Mouse (Mus musculus): ENCODE results near the gene Slco2b1.

Slco2b1 gene

DNA sequence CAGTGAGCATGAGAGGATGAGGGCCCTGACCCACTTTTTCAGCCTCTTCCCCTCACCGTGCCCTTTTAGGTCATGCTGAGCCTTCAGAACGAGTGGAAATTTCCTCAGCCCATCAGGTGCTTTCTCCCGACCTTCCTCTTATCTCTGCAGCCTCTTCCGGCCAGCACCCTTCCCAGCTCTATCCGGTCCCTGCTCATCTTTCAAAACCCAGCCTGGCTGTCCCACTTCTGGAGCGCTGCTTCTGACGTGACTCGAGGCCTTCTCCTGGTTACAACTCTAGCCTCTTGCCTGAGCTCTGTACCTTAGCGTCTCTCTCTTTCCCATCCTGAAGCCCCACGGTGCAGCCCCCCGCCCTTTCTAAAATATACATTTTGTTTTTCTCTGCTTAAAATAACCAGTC, 56.9 kb downstream of the Slco2b1 start:
- DNase-seq (ENCODE audit: low spot score in 2 of 2) = no peak

- DNase-seq (ENCODE audit: low spot score in 2 of 2) = no peak
Observed at GRCm38 (mm10) chr7:99649585-99649984, 61.6 kb downstream of the Slco2b1 start.

- DNase-seq (ENCODE audit: low spot score in 2 of 2) = no peak
Observed at GRCm38 (mm10) chr7:99648623-99649022, 62.5 kb downstream of the Slco2b1 start.

GRCm38 (mm10) chr7:99644701-99645100, 66.4 kb downstream of the Slco2b1 start:
- DNase-seq (ENCODE audit: low spot score in 2 of 2) = no peak

DNA sequence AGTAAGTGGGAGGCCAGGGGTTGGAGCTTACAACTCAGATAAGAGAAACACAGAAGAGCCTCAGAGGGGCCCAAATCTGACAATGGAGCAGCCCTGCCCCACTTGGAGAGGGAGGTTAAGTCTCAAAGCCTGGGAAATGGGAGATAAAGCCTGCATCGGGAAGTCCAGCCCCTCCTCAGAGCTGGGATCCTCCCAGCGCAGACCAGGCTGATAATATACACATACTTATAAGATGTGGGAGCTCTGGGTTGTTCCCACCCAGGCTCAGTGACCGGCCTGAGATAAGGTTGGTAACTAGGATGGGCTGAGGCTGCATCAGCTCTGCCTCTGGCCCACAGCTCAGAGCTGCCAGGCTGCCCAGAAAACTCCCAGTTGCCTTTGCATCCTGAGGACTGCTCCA, 69.1 kb downstream of the Slco2b1 start:
- DNase-seq (ENCODE audit: low spot score in 2 of 2) = no peak

DNA sequence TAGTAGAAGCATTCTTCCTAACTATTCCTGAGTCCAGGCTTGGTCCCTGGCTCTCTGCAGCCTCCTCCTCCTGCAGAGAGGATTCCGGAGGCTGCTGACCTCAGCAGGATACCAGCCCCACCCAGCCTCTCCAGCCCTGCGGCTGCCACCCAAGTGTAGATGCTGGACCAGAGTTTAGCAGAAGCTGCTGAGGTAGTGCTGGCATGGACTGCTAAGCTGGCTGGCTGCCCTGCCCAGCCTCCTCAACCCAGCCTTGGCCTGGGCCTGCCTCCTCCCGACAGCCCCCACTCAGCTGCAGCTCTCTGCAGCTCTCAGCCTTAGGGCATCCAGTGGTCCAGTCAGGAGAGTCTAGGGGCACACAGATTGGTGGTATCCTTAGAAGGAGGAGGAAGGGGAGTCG, 69.9 kb downstream of the Slco2b1 start:
- DNase-seq (ENCODE audit: low spot score in 2 of 2) = no peak

DNA sequence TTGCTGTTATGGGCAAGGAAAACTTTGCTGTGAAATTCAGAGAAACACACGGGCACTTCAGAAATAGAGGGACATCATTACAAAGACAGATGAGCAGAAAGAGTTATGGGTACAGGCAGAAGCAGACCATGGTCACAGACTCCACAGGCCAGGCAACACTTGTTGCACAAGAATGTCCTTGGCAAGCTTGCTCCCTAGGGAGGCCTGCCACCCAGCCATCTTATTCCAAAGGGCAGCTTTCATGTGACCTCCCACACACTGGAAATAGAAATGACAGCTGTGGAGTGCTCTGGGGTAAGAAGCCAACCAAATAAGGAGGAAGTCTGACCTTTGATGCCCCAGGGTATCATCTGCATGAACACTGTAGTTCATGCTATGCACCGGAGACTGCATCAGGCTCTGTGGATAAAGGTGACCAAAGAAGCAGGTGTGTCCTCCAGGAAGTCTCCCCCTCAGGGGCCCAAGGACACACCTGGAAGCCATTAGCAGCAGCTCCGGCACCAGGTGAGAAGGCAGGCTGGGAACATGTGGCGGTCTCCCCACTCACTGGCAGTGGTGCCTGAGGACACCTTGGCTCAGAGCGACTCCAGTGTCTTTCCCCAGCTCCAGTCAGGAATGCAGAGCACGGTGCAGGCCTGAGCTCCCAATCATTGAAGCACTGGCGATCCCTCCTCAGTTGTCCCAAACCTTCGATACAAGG, 77.0 kb downstream of the Slco2b1 start:
- no peak for DNase-seq (ENCODE audit: low spot score in 2 of 2)

DNA sequence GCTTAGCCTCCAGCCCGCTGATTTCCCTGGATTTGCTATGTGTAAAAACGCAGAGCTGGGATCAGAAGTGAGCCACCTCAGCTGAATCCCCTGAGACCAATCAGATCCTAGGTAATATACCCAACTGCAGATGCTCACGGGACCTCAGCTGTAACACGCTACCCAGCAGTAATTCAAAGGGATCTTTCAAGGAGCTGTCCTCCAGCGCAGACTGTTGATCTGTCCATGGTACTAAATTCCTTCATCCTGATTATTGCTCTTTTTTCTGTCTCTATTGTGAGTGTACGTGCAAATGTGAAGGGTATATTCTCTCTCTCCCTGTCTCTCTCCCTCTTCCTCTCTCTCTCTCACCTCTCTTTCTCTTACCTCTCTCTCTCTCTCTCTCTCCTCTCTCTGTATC, 78.9 kb downstream of the Slco2b1 start:
- no peak for DNase-seq (ENCODE audit: low spot score in 2 of 2)

DNA sequence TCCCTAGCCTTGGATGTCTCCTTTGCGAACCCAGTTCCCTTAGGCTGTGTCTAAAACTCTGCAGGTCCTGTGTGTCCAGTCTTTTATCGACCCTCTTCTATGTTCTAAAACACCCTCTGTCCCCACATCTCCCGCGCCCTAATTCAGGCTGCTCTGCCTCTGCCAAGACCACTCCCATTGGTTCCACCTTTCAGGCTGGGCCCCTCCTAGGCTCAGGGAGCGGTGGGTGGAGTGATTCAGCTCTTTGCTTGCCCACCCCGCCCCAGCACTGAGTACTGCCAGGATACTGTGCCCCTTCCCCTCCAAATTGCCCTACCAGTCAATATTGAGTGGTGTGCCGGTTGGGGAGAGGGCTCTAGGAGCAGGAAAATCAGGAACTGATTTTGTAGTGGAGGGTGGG, 83.8 kb downstream of the Slco2b1 start:
- no peak for DNase-seq (ENCODE audit: low spot score in 2 of 2)

DNA sequence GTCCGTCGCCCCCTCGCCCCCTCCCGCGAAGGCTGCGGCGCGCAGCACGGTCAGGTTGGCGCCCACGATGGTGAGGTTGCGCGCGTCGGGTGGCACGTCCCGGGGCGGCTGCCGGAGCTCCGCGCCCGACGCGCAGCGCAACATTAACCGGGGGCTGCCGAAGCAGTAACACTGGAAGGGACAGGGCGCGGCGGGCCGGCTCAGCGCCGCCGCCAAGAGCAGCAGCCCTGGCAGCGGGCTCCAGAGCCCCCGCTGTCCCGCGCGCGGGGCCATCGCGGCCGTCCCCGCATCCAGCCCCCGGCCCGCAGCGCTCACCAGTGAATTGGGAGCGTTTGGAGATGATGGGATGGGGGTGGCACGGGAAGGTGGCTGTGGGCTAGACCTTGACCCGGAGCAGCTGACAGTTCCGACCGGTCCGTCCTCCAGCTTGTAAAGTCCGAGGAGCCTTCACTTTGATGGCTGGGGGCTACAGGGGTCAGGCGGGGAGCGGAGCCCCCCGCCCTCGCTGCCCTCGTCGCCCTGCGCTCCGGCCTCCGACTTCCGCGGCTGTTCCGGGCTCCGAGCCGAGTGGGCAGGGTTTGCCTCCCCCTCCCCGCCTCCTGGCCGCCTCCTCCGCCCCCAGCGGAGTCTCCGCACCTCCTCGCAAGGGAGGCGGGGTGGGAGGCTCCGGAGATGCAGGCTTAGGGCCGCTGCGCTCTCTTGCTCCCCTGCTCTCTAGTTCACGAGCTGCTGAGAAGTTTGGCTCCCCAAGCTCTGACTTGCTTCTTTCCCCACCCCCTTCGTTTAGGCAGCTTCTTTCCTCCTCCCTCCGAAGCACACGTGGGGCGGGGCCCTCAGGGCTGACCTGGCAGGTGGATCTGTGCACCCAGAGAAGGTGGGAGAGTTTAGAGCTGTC, 84.5 kb downstream of the Slco2b1 start, which contains the start of gene Tpbgl:
Tpbgl (minus strand) TSS at position 728 of the 895 bp plus-strand sequence.
- DNase-seq (ENCODE audit: low spot score in 2 of 2) = peak in 1 of 2 experiments; percentile 49

DNA sequence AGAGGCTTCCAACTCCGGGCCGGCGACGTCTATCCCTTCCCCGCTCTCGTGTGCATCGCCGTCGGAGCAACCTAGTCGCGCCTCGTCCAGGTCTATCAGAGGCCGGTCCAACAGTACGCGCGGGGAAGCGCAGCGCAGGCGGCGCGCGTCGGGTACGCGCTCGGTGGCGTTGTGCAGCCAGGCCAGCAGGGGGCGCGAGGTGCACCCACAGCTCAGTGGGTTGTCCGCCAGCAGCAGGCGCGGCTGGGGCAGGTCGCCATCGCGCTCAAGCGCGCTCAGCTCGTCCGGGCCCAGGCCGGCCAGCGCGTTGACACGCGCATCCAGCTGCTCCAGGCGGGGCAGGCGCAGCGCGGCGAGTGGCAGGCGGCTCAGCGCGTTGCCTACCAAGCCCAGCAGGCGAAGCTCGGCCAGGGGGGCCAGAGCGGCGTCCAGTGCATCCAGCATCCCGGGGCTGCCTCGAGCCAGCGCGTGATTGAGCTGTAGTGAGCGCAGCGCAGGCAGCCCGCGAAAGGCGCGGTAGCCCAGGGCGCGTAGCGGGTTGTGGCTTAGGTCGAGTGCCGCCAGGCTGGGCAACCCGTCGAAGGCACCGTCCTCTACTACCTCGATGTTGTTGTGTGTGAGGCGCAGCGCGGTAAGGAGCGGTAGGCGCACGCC, 85.3 kb downstream of the Slco2b1 start:
- peak; percentile 74 to 85 for DNase-seq (ENCODE audit: low spot score in 2 of 2)

- no peak for DNase-seq (ENCODE audit: low spot score in 2 of 2)
Observed at GRCm38 (mm10) chr7:99618860-99619259, 92.3 kb downstream of the Slco2b1 start.

- no peak for DNase-seq (ENCODE audit: low spot score in 2 of 2)
Observed at GRCm38 (mm10) chr7:99618264-99618663, 92.9 kb downstream of the Slco2b1 start.

Measured in frontal cortex, postnatal 10 days (tissue).